Mouse (Mus musculus) stomach, postnatal 0 days (tissue): Measurements from ENCODE around the gene Dst.

Experiments
- CTCF ChIP-seq: IDR thresholded peaks from 2 replicates; pipeline ENCODE4 v1.5.1; 2016; ENCODE audit warnings: antibody characterized with exemption, low read depth, mild to moderate bottlenecking, moderate library complexity
- EP300 ChIP-seq: optimal IDR thresholded peaks from 2 replicates; pipeline ENCODE3; 2016; ENCODE audit warnings: antibody characterized with exemption

GRCm38 (mm10) chr1:33869437-33869836 lies 38.6 kb upstream of the Dst start:
- TF ChIP-seq CTCF (no peak), EP300 (no peak)
